Mouse (Mus musculus) layer of hippocampus, postnatal 10 days (tissue): ENCODE results near the gene Mafg. TPM values are rescaled to one million over a fixed set of nuclear protein-coding genes. Genes with fewer than 3 reads are reported as not detected.

Experiments
- microRNA-seq, 2 experiments: library from miRNA; unstranded; fragments of <30 nt; microRNA quantifications; one replicate each; pipeline ENCODE4 v1.2.0; 2021
- total RNA-seq, 2 experiments: library from RNA; stranded (reverse); gene quantifications; 2 replicates each; pipeline ENCODE4 v1.2.3; 2021

The Mafg gene
- total RNA-seq, 2 experiments from 2014 or later = 79.3 to 86.7 TPM

Small RNAs within 50 kb of the gene (microRNA-seq; reads per million reads assigned to microRNA genes)
- gene Mir6936 = 0.98 to 2.2 reads per million in 2 experiments

Other genes starting within 250 kb of the Mafg start
- 10 to 100 TPM; 71.2 to 71.4 TPM for gene Nploc4, start 195.9 kb downstream of the Mafg start, total RNA-seq
- gene Tspan10, start 191.0 kb downstream of the Mafg start, total RNA-seq = 10 to 100 TPM in 1 of 2 experiments, not detected in 1; 12.5 TPM
- gene Pde6g, start 180.1 kb downstream of the Mafg start, total RNA-seq = under 1 TPM; 0.20 to 0.41 TPM
- 10 to 100 TPM; 10.4 to 10.5 TPM for gene Oxld1, start 175.5 kb downstream of the Mafg start, total RNA-seq
- 10 to 100 TPM; 26.5 to 27.8 TPM for gene Ccdc137, start 175.5 kb downstream of the Mafg start, total RNA-seq
- 10 to 100 TPM; 57.9 to 61.5 TPM for gene Arl16, start 166.0 kb downstream of the Mafg start, total RNA-seq
- gene Mrpl12, start 149.0 kb downstream of the Mafg start, total RNA-seq = 10 to 100 TPM; 76.4 to 82.3 TPM
- gene Slc25a10, start 141.8 kb downstream of the Mafg start, total RNA-seq = 10 to 100 TPM; 24.5 to 25.8 TPM
- gene Gcgr, start 102.9 kb downstream of the Mafg start, total RNA-seq = under 1 TPM in 1 of 2 experiments, not detected in 1; 0.18 TPM
- gene Mcrip1, start 83.9 kb downstream of the Mafg start, total RNA-seq = 100 to 1,000 TPM in 1 of 2 experiments, 10 to 100 TPM in 1; 95.4 to 107 TPM
- gene Ppp1r27, start 82.5 kb downstream of the Mafg start, total RNA-seq = not detected
- 100 to 1,000 TPM; 153 to 161 TPM for gene P4hb, start 60.3 kb downstream of the Mafg start, total RNA-seq
- 100 to 1,000 TPM; 344 to 379 TPM for gene Arhgdia, start 52.0 kb downstream of the Mafg start, total RNA-seq
- 10 to 100 TPM; 79.8 to 91.3 TPM for gene Alyref, start 35.2 kb downstream of the Mafg start, total RNA-seq
- 100 to 1,000 TPM in 1 of 2 experiments, 10 to 100 TPM in 1; 93.5 to 107 TPM for gene Anapc11, start 35.2 kb downstream of the Mafg start, total RNA-seq
- gene Npb, start 25.1 kb downstream of the Mafg start, total RNA-seq = 1 to 10 TPM; 2.2 to 2.4 TPM
- gene Pcyt2, start 15.7 kb downstream of the Mafg start, total RNA-seq = 100 to 1,000 TPM; 132 to 145 TPM
- gene Sirt7, start 8.4 kb downstream of the Mafg start, total RNA-seq = 10 to 100 TPM; 33.5 to 39.7 TPM
- gene Pycr1, start 10.2 kb upstream of the Mafg start, total RNA-seq = 1 to 10 TPM; 3.5 to 5.3 TPM
- 1 to 10 TPM; 1.1 to 2.1 TPM for gene Myadml2, start 14.6 kb upstream of the Mafg start, total RNA-seq
- 1 to 10 TPM; 5.8 to 7.4 TPM for gene Notum, start 27.6 kb upstream of the Mafg start, total RNA-seq
- 10 to 100 TPM; 55.5 to 62.5 TPM for gene Aspscr1, start 39.4 kb upstream of the Mafg start, total RNA-seq
- gene Cenpx, start 80.1 kb upstream of the Mafg start, total RNA-seq = 10 to 100 TPM; 30.1 to 32.0 TPM
- 10 to 100 TPM; 61.1 to 71.1 TPM for gene Lrrc45, start 80.3 kb upstream of the Mafg start, total RNA-seq
- 100 to 1,000 TPM; 247 to 249 TPM for gene Rac3, start 87.9 kb upstream of the Mafg start, total RNA-seq
- gene Dcxr, start 93.7 kb upstream of the Mafg start, total RNA-seq = 10 to 100 TPM in 1 of 2 experiments, 1 to 10 TPM in 1; 7.8 to 10.2 TPM
- gene Cbr2, start 98.5 kb upstream of the Mafg start, total RNA-seq = 1 to 10 TPM; 2.6 to 2.8 TPM
- 10 to 100 TPM; 18.7 to 22.2 TPM for gene Hmga1b, start 129.2 kb upstream of the Mafg start, total RNA-seq
- 10 to 100 TPM; 89.5 to 91.8 TPM for gene Rfng, start 150.6 kb upstream of the Mafg start, total RNA-seq
- 100 to 1,000 TPM; 136 to 144 TPM for gene Gps1, start 150.7 kb upstream of the Mafg start, total RNA-seq
- 10 to 100 TPM; 42.3 to 44.5 TPM for gene Dus1l, start 162.8 kb upstream of the Mafg start, total RNA-seq
- gene Fasn, start 190.9 kb upstream of the Mafg start, total RNA-seq = 100 to 1,000 TPM; 286 to 320 TPM